Mouse (Mus musculus): Measurements from ENCODE around the gene Lancl1.

Gene Lancl1

GRCm38 (mm10) chr1:67017101-67017870 is 21.4 kb downstream of the Lancl1 start:
- no peak for DNase-seq (ENCODE audit: low spot score)

- DNase-seq (ENCODE audit: low spot score), result no peak
Measured at GRCm38 (mm10) chr1:67014205-67014604, 24.5 kb downstream of the Lancl1 start.

- DNase-seq (ENCODE audit: low spot score), result no peak
Measured at GRCm38 (mm10) chr1:67010520-67010919, 28.2 kb downstream of the Lancl1 start.

- peak; percentile 2 for DNase-seq (ENCODE audit: low spot score)
Measured at GRCm38 (mm10) chr1:67003699-67004098, 35.0 kb downstream of the Lancl1 start.

GRCm38 (mm10) chr1:67002226-67002625 is 36.4 kb downstream of the Lancl1 start:
- DNase-seq (ENCODE audit: low spot score), result no peak

GRCm38 (mm10) chr1:67001367-67001766 is 37.3 kb downstream of the Lancl1 start:
- DNase-seq (ENCODE audit: low spot score), result no peak

GRCm38 (mm10) chr1:67000484-67000883 is 38.2 kb downstream of the Lancl1 start:
- no peak for DNase-seq (ENCODE audit: low spot score)

- DNase-seq (ENCODE audit: low spot score), result no peak
Measured at GRCm38 (mm10) chr1:66998601-66999000, 40.1 kb downstream of the Lancl1 start.

GRCm38 (mm10) chr1:66998188-66998587 is 40.5 kb downstream of the Lancl1 start:
- DNase-seq (ENCODE audit: low spot score), result no peak

GRCm38 (mm10) chr1:66996819-66997218 is 41.9 kb downstream of the Lancl1 start:
- DNase-seq (ENCODE audit: low spot score), result no peak

GRCm38 (mm10) chr1:66992764-66993163 is 45.9 kb downstream of the Lancl1 start:
- DNase-seq (ENCODE audit: low spot score), result peak; percentile 5

- peak; percentile 25 for DNase-seq (ENCODE audit: low spot score)
Measured at GRCm38 (mm10) chr1:66987558-66988190, 51.0 kb downstream of the Lancl1 start.

GRCm38 (mm10) chr1:66985906-66986305 is 52.8 kb downstream of the Lancl1 start:
- DNase-seq (ENCODE audit: low spot score), result no peak

- DNase-seq (ENCODE audit: low spot score), result no peak
Measured at GRCm38 (mm10) chr1:66985129-66985698, 53.5 kb downstream of the Lancl1 start.

GRCm38 (mm10) chr1:66980129-66980528 is 58.5 kb downstream of the Lancl1 start:
- DNase-seq (ENCODE audit: low spot score), result no peak

- DNase-seq (ENCODE audit: low spot score), result no peak
Measured at GRCm38 (mm10) chr1:66975456-66975855, 63.2 kb downstream of the Lancl1 start.

- no peak for DNase-seq (ENCODE audit: low spot score)
Measured at GRCm38 (mm10) chr1:66964857-66965256, 73.8 kb downstream of the Lancl1 start.

GRCm38 (mm10) chr1:66960536-66961243 is 78.0 kb downstream of the Lancl1 start:
- no peak for DNase-seq (ENCODE audit: low spot score)

- no peak for DNase-seq (ENCODE audit: low spot score)
Measured at GRCm38 (mm10) chr1:66957361-66957760, 81.3 kb downstream of the Lancl1 start.

GRCm38 (mm10) chr1:66951086-66951485 is 87.6 kb downstream of the Lancl1 start:
- no peak for DNase-seq (ENCODE audit: low spot score)
